Mouse (Mus musculus): ENCODE measurements at regions not wholly inside any gene's neighbourhood (a gene's known extent, or its start where the extent isn't known, plus 50 kb on each side); places are given as distances from the start of the nearest gene placed in this dataset.

GRCm38 (mm10) chr13:92931696-92932095 lies 87.1 kb downstream of the Mtx3 start:
- peaks cover 4% of the 10 kb centered on the region; the same call in 1 of the 2 replicates for H3K9me3 ChIP-seq
- H3K4me1 ChIP-seq (replicated peaks): peaks cover 8% of the 10 kb centered on the region; the same call in 1 of the 2 replicates
- H3K4me2 ChIP-seq: no peak overlapping the region
- H3K36me3 ChIP-seq: no peaks in the 10 kb centered on the region
- H3K9ac ChIP-seq (replicated peaks): no peak overlapping the region
- no peak overlapping the region for H3K4me3 ChIP-seq (replicated peaks)
- no peak for ATAC-seq (ENCODE audit: insufficient number of reproducible peaks, insufficient read depth, low FRiP score, low TSS enrichment, low read depth)
- H3K27ac ChIP-seq: no peak overlapping the region
- H3K27me3 ChIP-seq: no peaks in the 10 kb centered on the region
- WGBS: 20% methylated on average over 2 of the region's 2 CpGs

DNA sequence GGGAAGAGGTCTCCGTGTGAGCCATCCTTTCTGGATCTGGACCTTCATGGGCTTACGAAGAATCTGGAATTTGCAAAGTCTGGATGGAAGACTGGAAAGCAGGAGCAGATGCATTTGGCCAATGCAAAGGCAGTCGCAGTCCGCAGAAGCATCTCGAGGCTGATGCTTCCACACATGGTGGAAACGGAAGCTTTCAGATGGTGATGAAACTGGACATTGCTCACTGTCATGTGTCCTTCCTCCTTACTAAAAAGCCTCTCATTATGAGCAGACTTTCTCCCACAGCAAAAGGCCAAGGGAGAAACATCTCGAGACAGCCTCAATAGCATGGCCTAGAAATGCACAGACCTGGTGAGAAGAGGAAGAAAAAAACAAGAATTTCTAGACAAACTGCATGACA lies 94.5 kb downstream of the Mtx3 start:
- Histone ChIP-seq H3K4me3 (replicated peaks) (no peak overlapping the region), H3K9me3 (no peaks in the 10 kb centered on the region), H3K27ac (no peak overlapping the region), H3K9ac (replicated peaks) (no peak overlapping the region), H3K36me3 (no peaks in the 10 kb centered on the region), H3K4me1 (replicated peaks) (no peaks in the 10 kb centered on the region), H3K4me2 (no peak overlapping the region), H3K27me3 (no peaks in the 10 kb centered on the region)
- ATAC-seq (ENCODE audit: insufficient number of reproducible peaks, insufficient read depth, low FRiP score, low TSS enrichment, low read depth): no peak
- WGBS: 97% methylated on average over 7 of the region's 7 CpGs

DNA sequence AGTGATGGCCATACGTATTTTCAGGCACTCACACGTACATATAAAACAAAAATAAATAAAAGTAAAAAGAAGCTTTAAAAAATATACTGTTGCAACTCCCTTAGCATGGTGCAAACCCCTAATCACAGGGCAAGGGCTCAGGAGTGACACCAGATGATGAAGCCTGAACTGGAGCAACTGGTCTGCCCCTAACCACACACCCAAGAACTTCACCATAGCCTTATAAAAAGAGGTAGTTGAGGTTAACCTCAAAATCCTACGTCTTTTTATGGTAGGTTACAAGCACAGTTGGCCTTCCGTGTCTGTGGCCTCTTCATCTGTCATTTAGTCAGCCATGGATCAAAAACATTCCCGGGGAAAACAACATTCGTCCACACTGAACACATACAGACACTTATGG lies 96.0 kb downstream of the Mtx3 start:
- H3K4me2 ChIP-seq: no peak overlapping the region

GRCm38 (mm10) chr13:92948560-92948959 lies 104.0 kb downstream of the Mtx3 start:
- Histone ChIP-seq H3K36me3 (no peaks in the 10 kb centered on the region), H3K4me2 (no peak overlapping the region), H3K4me3 (replicated peaks) (no peak overlapping the region), H3K4me1 (replicated peaks) (no peaks in the 10 kb centered on the region), H3K27ac (no peak overlapping the region), H3K9ac (replicated peaks) (no peak overlapping the region), H3K9me3 (no peaks in the 10 kb centered on the region), H3K27me3 (no peaks in the 10 kb centered on the region)
- ATAC-seq (ENCODE audit: insufficient number of reproducible peaks, insufficient read depth, low FRiP score, low TSS enrichment, low read depth): no peak
- WGBS: 71% methylated on average over 2 of the region's 2 CpGs

More for the DNA sequence above, 96.0 kb downstream of the Mtx3 start:
- no peaks in the 10 kb centered on the region for H3K9me3 ChIP-seq
- no peak for ATAC-seq (ENCODE audit: insufficient number of reproducible peaks, insufficient read depth, low FRiP score, low TSS enrichment, low read depth)
- no peaks in the 10 kb centered on the region for H3K27me3 ChIP-seq
- H3K4me1 ChIP-seq (replicated peaks): no peaks in the 10 kb centered on the region
- H3K4me3 ChIP-seq (replicated peaks): no peak overlapping the region
- H3K36me3 ChIP-seq: no peaks in the 10 kb centered on the region
- no peak overlapping the region for H3K27ac ChIP-seq
- H3K9ac ChIP-seq (replicated peaks): no peak overlapping the region
- 88% methylated on average over 6 of the region's 6 CpGs for WGBS

DNA sequence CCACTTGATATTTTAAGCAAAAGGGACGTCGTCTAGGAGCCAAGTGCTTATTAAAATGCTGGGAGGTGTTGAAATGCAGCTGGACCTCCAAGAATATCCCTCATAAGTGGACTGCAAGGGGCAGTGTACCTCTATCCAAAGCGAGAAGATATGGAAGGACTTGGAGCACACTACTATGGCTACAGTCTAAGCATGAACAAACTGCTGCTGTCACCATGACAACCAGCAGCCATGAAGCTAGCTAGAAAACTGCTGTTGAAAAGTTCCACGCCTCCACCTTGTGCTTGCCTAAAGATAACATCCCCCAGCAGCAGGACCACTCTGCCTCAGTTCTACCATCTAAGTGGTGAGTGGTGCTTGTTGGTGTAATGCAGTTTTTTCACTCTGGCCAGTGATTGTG lies 115.5 kb downstream of the Mtx3 start:
- H3K36me3 ChIP-seq: no peaks in the 10 kb centered on the region
- no peak for ATAC-seq (ENCODE audit: insufficient number of reproducible peaks, insufficient read depth, low FRiP score, low TSS enrichment, low read depth)
- WGBS: 76% methylated on average over 4 of the region's 4 CpGs
- H3K4me1 ChIP-seq (replicated peaks): no peaks in the 10 kb centered on the region
- no peak overlapping the region for H3K4me2 ChIP-seq
- no peaks in the 10 kb centered on the region for H3K9me3 ChIP-seq
- H3K27ac ChIP-seq: no peak overlapping the region
- H3K9ac ChIP-seq (replicated peaks): no peak overlapping the region
- H3K27me3 ChIP-seq: no peaks in the 10 kb centered on the region
- H3K4me3 ChIP-seq (replicated peaks): no peak overlapping the region

DNA sequence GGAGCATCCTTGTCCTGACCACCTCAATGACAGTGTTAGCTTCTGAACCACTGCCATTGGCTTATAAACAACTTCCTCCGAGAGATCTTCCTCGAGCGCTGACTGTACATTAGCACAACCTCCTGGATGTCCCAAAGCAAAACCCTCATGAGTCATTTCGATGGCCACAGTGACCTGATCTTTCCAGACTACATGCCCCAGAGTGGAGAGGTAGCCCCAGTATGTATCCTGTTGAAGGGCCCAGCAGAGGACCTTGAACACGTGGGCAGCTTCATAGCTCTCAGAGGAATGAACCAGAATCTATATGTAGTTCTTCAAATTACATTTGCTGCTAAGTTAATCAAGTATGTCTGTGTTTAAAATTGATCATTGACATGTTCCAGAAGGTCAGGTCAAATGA lies 118.1 kb downstream of the Mtx3 start:
- Histone ChIP-seq H3K9ac (replicated peaks) (no peak overlapping the region), H3K4me2 (no peak overlapping the region), H3K4me1 (replicated peaks) (no peaks in the 10 kb centered on the region; the same call in 1 of the 2 replicates), H3K4me3 (replicated peaks) (no peak overlapping the region), H3K27ac (no peak overlapping the region), H3K9me3 (no peaks in the 10 kb centered on the region), H3K36me3 (no peaks in the 10 kb centered on the region), H3K27me3 (no peaks in the 10 kb centered on the region)
- 86% methylated on average over 5 of the region's 5 CpGs for WGBS
- no peak for ATAC-seq (ENCODE audit: insufficient number of reproducible peaks, insufficient read depth, low FRiP score, low TSS enrichment, low read depth)

GRCm38 (mm10) chr13:92963351-92963895 lies 118.9 kb downstream of the Mtx3 start:
- no peak overlapping the region for H3K4me3 ChIP-seq (replicated peaks)
- H3K27me3 ChIP-seq: no peaks in the 10 kb centered on the region
- 71% methylated on average over 2 of the region's 2 CpGs for WGBS
- no peak overlapping the region for H3K4me2 ChIP-seq
- no peaks in the 10 kb centered on the region; the same call in 1 of the 2 replicates for H3K4me1 ChIP-seq (replicated peaks)
- H3K27ac ChIP-seq: no peak overlapping the region
- no peak overlapping the region for H3K9ac ChIP-seq (replicated peaks)
- H3K9me3 ChIP-seq: no peaks in the 10 kb centered on the region
- no peaks in the 10 kb centered on the region for H3K36me3 ChIP-seq
- ATAC-seq (ENCODE audit: insufficient number of reproducible peaks, insufficient read depth, low FRiP score, low TSS enrichment, low read depth): no peak

DNA sequence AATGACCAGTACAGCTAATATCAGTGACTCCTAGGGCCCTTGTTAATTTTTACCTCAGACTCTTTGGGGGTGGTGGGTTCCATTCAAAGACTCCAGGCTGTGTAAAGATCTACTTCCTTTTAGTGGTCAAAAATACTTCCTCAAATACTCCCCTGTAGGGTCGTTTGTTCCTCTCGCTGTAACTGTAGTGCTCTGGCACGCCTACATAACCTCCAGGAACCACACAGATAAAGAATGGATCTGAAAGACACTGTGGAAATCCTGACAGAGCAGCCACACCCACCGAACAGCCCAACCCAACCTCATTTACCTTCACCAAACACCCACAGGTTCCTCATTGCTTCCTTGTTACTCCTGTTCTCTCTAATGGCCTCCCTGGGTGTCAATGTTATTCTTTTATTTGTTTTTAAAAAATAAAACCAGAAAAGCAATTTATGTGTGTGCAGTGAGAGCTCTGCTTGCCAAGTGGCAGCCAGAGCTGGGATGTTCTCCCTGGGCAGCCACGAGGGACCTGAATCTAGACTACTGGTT lies 119.7 kb downstream of the Mtx3 start:
- no peak overlapping the region for H3K4me3 ChIP-seq (replicated peaks)
- H3K4me1 ChIP-seq (replicated peaks): no peaks in the 10 kb centered on the region; the same call in 1 of the 2 replicates
- 81% methylated on average over 5 of the region's 5 CpGs for WGBS
- H3K4me2 ChIP-seq: no peak overlapping the region
- no peak overlapping the region for H3K9ac ChIP-seq (replicated peaks)
- H3K27ac ChIP-seq: no peak overlapping the region
- H3K27me3 ChIP-seq: no peaks in the 10 kb centered on the region
- no peaks in the 10 kb centered on the region for H3K9me3 ChIP-seq
- ATAC-seq (ENCODE audit: insufficient number of reproducible peaks, insufficient read depth, low FRiP score, low TSS enrichment, low read depth): no peak
- no peaks in the 10 kb centered on the region for H3K36me3 ChIP-seq

GRCm38 (mm10) chr13:92967025-92967610 lies 122.6 kb downstream of the Mtx3 start:
- no peak overlapping the region for H3K9ac ChIP-seq (replicated peaks)
- 31% methylated on average over 1 of the region's 1 CpGs for WGBS
- H3K27ac ChIP-seq: no peak overlapping the region
- no peaks in the 10 kb centered on the region for H3K9me3 ChIP-seq
- no peak for ATAC-seq (ENCODE audit: insufficient number of reproducible peaks, insufficient read depth, low FRiP score, low TSS enrichment, low read depth)
- H3K4me1 ChIP-seq (replicated peaks): no peaks in the 10 kb centered on the region; the same call in 1 of the 2 replicates
- no peak overlapping the region for H3K4me3 ChIP-seq (replicated peaks)
- H3K4me2 ChIP-seq: no peak overlapping the region
- no peaks in the 10 kb centered on the region for H3K27me3 ChIP-seq
- H3K36me3 ChIP-seq: no peaks in the 10 kb centered on the region

DNA sequence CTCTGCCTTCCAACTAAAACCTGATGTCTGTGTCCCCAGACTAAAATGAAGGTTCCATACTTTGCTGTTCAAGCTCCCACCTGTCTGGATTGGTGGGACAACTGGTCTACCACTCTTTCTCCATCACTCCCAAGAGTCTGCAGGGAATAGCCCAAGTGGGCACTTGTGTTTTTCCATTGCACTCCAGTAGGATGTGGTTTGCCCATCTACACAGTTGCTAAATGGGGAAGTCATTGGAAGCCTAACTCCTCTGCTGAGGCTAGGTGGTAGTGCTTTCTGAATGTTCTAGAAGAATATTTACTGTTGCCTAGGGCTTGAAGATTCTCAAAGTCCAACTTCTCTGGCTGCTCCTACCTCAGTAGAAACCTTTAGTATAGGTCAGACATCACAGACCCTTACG lies 125.0 kb downstream of the Mtx3 start:
- no peaks in the 10 kb centered on the region for H3K9me3 ChIP-seq
- H3K4me3 ChIP-seq (replicated peaks): no peak overlapping the region
- no peaks in the 10 kb centered on the region for H3K27me3 ChIP-seq
- no peak overlapping the region for H3K4me2 ChIP-seq
- 92% methylated on average over 1 of the region's 1 CpGs for WGBS
- no peaks in the 10 kb centered on the region for H3K36me3 ChIP-seq
- H3K27ac ChIP-seq: no peak overlapping the region
- no peak overlapping the region for H3K9ac ChIP-seq (replicated peaks)
- ATAC-seq (ENCODE audit: insufficient number of reproducible peaks, insufficient read depth, low FRiP score, low TSS enrichment, low read depth): no peak
- H3K4me1 ChIP-seq (replicated peaks): no peaks in the 10 kb centered on the region; the same call in 1 of the 2 replicates

DNA sequence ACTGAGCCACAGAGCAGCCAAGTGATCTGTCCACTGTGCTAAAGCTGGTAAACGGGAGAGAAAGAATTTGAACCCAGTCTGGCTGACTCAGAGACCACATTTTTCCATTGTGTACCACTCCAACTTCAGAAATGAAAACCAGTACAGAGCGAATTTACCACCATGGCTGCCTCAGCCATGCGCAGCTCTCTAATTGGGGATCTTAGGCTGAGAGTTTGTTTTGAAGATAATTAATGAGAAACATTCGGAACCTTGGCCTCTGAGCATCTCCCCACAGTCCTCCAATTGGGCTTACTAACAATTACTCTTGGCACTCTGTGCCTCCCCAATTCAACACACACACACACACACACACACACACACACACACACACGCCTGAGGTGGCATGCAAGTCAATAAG lies 128.3 kb downstream of the Mtx3 start:
- WGBS: 67% methylated on average over 5 of the region's 5 CpGs

GRCm38 (mm10) chr13:92973791-92974190 lies 129.2 kb downstream of the Mtx3 start:
- Histone ChIP-seq H3K4me3 (replicated peaks) (no peak overlapping the region), H3K4me2 (no peak overlapping the region), H3K27me3 (no peaks in the 10 kb centered on the region), H3K9ac (replicated peaks) (no peak overlapping the region), H3K9me3 (no peaks in the 10 kb centered on the region), H3K4me1 (replicated peaks) (no peaks in the 10 kb centered on the region), H3K27ac (no peak overlapping the region), H3K36me3 (no peaks in the 10 kb centered on the region)
- 77% methylated on average over 4 of the region's 4 CpGs for WGBS
- no peak for ATAC-seq (ENCODE audit: insufficient number of reproducible peaks, insufficient read depth, low FRiP score, low TSS enrichment, low read depth)

More for the DNA sequence above, 128.3 kb downstream of the Mtx3 start:
- Histone ChIP-seq H3K9ac (replicated peaks) (no peak overlapping the region), H3K9me3 (no peaks in the 10 kb centered on the region), H3K4me2 (no peak overlapping the region), H3K27ac (no peak overlapping the region), H3K4me1 (replicated peaks) (no peaks in the 10 kb centered on the region), H3K36me3 (no peaks in the 10 kb centered on the region), H3K27me3 (no peaks in the 10 kb centered on the region), H3K4me3 (replicated peaks) (no peak overlapping the region)
- ATAC-seq (ENCODE audit: insufficient number of reproducible peaks, insufficient read depth, low FRiP score, low TSS enrichment, low read depth): no peak

Measured in limb, embryonic 12.5 days (tissue).